Mouse (Mus musculus): Measurements from ENCODE around the gene Sdk1. TPM values are rescaled to one million over a fixed set of nuclear protein-coding genes. Genes with fewer than 3 reads are reported as not detected.

The Sdk1 gene
- total and polyA plus RNA-seq, 3 experiments, result not detected

- H3K4me1 ChIP-seq (ENCODE audit: control insufficient read depth in 1 of 2, insufficient read depth in 2 of 2, low read length in 2 of 2), result no peaks in the 10 kb centered on the region
- H3K4me3 ChIP-seq (ENCODE audit: control insufficient read depth in 1 of 2, insufficient read depth in 1 of 2, low read depth in 2 of 2, low read length in 2 of 2), result no peak overlapping the region
- H3K9ac ChIP-seq (ENCODE audit: control insufficient read depth, low read depth, low read length, poor library complexity, severe bottlenecking), result no peak overlapping the region
- TF ChIP-seq ZNF384 (IDR thresholded peaks at IDR 0.05; ENCODE audit: low read depth, low read length) (no peak), CTCF (IDR thresholded peaks at IDR 0.05 in 2 of 3, conservative IDR thresholded peaks at IDR 0.05 in 1 of 3; ENCODE audit: control insufficient read depth in 1 of 3, insufficient read depth in 1 of 3, low read depth in 2 of 3, low read length in 3 of 3, poor library complexity in 1 of 3, severe bottlenecking in 1 of 3) (no peak), CHD2 (IDR thresholded peaks at IDR 0.05; ENCODE audit: low read length) (no peak), MAX (IDR thresholded peaks at IDR 0.05; ENCODE audit: low read length) (no peak), RCOR1 (IDR thresholded peaks at IDR 0.05; ENCODE audit: low read depth, low read length) (no peak), NELFE (IDR thresholded peaks at IDR 0.05; ENCODE audit: low read depth, low read length) (no peak), TCF12 (IDR thresholded peaks at IDR 0.05; ENCODE audit: low read depth, low read length) (no peak), EP300 (IDR thresholded peaks at IDR 0.05; ENCODE audit: low read depth in 1 of 2, low read length in 2 of 2) (no peak), POLR2A (IDR thresholded peaks at IDR 0.05; ENCODE audit: control insufficient read depth in 1 of 2, insufficient read depth in 1 of 2, low read depth in 1 of 2, low read length in 2 of 2, poor library complexity in 1 of 2) (no peak), KAT2A (conservative IDR thresholded peaks at IDR 0.05; ENCODE audit: low read depth, low read length) (no peak), MYB (IDR thresholded peaks at IDR 0.05; ENCODE audit: low read depth, low read length) (no peak), ETS1 (IDR thresholded peaks at IDR 0.05; ENCODE audit: low read depth, low read length) (no peak), SMC3 (IDR thresholded peaks at IDR 0.05; ENCODE audit: low read depth, low read length) (no peak), JUND (IDR thresholded peaks at IDR 0.05; ENCODE audit: low read depth, low read length) (no peak), TBP (IDR thresholded peaks at IDR 0.05; ENCODE audit: low read depth, low read length) (no peak), USF1 (IDR thresholded peaks at IDR 0.05; ENCODE audit: low read depth, low read length) (no peak), RAD21 (IDR thresholded peaks at IDR 0.05; ENCODE audit: low read depth, low read length) (no peak), MAZ (IDR thresholded peaks at IDR 0.05; ENCODE audit: low read depth, low read length) (no peak)
- H3K27me3 ChIP-seq (ENCODE audit: control insufficient read depth in 1 of 2, insufficient read depth in 2 of 2, low read length in 2 of 2), result no peaks in the 10 kb centered on the region
- no peak overlapping the region for H3K27ac ChIP-seq (ENCODE audit: control insufficient read depth, low read depth, low read length)
- no peak for DNase-seq (ENCODE audit: low read depth, low spot score)
- H3K36me3 ChIP-seq (ENCODE audit: control insufficient read depth in 1 of 2, insufficient read depth in 2 of 2, low read length in 2 of 2), result no peaks in the 10 kb centered on the region
- H3K9me3 ChIP-seq (replicated peaks; ENCODE audit: insufficient read depth, low read length), result no peaks in the 10 kb centered on the region
- no peaks in the 10 kb centered on the region for H3K79me2 ChIP-seq (ENCODE audit: control insufficient read depth, insufficient read depth, low read length, poor library complexity)
Observed at GRCm38 (mm10) chr5:141433286-141433685, 192.0 kb downstream of the Sdk1 start.

GRCm38 (mm10) chr5:141447247-141447646 lies 206.0 kb downstream of the Sdk1 start:
- Histone ChIP-seq H3K4me3 (ENCODE audit: control insufficient read depth in 1 of 2, insufficient read depth in 1 of 2, low read depth in 2 of 2, low read length in 2 of 2) (no peak overlapping the region), H3K36me3 (ENCODE audit: control insufficient read depth in 1 of 2, insufficient read depth in 2 of 2, low read length in 2 of 2) (no peaks in the 10 kb centered on the region), H3K27me3 (ENCODE audit: control insufficient read depth in 1 of 2, insufficient read depth in 2 of 2, low read length in 2 of 2) (no peaks in the 10 kb centered on the region; a peak in 1 of 4 replicates), H3K79me2 (ENCODE audit: control insufficient read depth, insufficient read depth, low read length, poor library complexity) (no peaks in the 10 kb centered on the region), H3K27ac (ENCODE audit: control insufficient read depth, low read depth, low read length) (no peak overlapping the region), H3K9ac (ENCODE audit: control insufficient read depth, low read depth, low read length, poor library complexity, severe bottlenecking) (no peak overlapping the region), H3K4me1 (ENCODE audit: control insufficient read depth in 1 of 2, insufficient read depth in 2 of 2, low read length in 2 of 2) (no peaks in the 10 kb centered on the region), H3K9me3 (replicated peaks; ENCODE audit: insufficient read depth, low read length) (no peaks in the 10 kb centered on the region)
- TF ChIP-seq SMC3 (IDR thresholded peaks at IDR 0.05; ENCODE audit: low read depth, low read length), result no peak
- TF ChIP-seq NRF1 (IDR thresholded peaks at IDR 0.05; ENCODE audit: insufficient read depth, low read depth, low read length, poor library complexity, severe bottlenecking), result no peak
- TF ChIP-seq MXI1 (IDR thresholded peaks at IDR 0.05; ENCODE audit: low read depth, low read length), result no peak
- TF ChIP-seq HCFC1 (IDR thresholded peaks at IDR 0.05; ENCODE audit: low read depth, low read length), result no peak
- TF ChIP-seq POLR2AphosphoS2 (IDR thresholded peaks at IDR 0.05; ENCODE audit: low read length), result no peak
- TF ChIP-seq TAL1 (IDR thresholded peaks at IDR 0.05; ENCODE audit: low read length), result no peak
- no peak for TF ChIP-seq UBTF (IDR thresholded peaks at IDR 0.05; ENCODE audit: borderline replicate concordance, insufficient read depth, low read depth, low read length)
- no peak for TF ChIP-seq POLR2AphosphoS5 (IDR thresholded peaks at IDR 0.05; ENCODE audit: borderline replicate concordance, low read depth, low read length)
- no peak for TF ChIP-seq ZC3H11A (IDR thresholded peaks at IDR 0.05; ENCODE audit: low read depth, low read length)
- no peak for TF ChIP-seq ZMIZ1 (IDR thresholded peaks at IDR 0.05; ENCODE audit: low read depth, low read length)
- no peak for TF ChIP-seq NELFE (IDR thresholded peaks at IDR 0.05; ENCODE audit: low read depth, low read length)
- no peak for TF ChIP-seq TCF12 (IDR thresholded peaks at IDR 0.05; ENCODE audit: low read depth, low read length)
- no peak for TF ChIP-seq ZNF384 (IDR thresholded peaks at IDR 0.05; ENCODE audit: low read depth, low read length)
- DNase-seq (ENCODE audit: low read depth, low spot score), result no peak

Measured in MEL (cell line).